Mouse (Mus musculus): Measurements from ENCODE around the gene Fkbp9. TPM values are rescaled to one million over a fixed set of nuclear protein-coding genes. Genes with fewer than 3 reads are reported as not detected.
"Not testable (repeated sequence)": the region's sequence is repeated elsewhere in the genome, so short reads cannot be mapped to it uniquely, and the experiment has no call there.

Fkbp9 gene
- polyA plus RNA-seq, 1 experiment from 2014 or later, result 42.6 TPM

DNA sequence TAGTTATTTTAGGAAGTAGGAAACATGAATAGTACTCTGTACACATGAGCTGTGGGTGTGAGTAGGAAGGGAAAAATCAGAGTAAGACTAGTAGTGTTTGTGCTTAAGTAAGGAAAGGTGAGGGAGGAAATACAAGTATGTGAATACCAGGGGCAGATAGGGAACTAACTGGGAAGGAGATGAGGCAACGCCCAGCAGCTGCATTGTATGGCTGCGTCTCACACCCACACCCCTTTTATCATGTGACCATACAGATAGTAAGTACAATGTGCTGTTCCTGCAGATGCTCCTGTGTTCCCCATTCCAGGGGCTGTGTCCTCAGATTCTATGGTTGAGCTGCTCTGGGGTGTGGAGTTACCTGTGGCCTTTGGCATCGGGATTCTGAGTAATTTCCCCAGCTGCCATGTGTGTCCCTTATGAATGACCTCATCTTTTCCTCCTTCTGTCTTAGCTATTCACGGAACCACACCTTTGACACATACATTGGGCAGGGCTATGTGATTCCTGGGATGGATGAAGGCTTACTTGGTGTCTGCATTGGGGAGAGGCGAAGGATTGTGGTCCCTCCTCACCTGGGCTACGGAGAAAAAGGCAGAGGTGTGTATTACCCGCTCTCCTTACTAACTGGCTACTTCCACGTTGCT lies 28.5 kb downstream of the Fkbp9 start:
- Histone ChIP-seq H3K27me3 (ENCODE audit: control insufficient read depth, insufficient read depth, low read length) (no peaks in the 10 kb centered on the region), H3K36me3 (replicated peaks; ENCODE audit: control insufficient read depth, insufficient read depth) (no peaks in the 10 kb centered on the region), H3K9ac (no peak overlapping the region), H3K4me1 (replicated peaks; ENCODE audit: control insufficient read depth, insufficient read depth, low read length) (no peaks in the 10 kb centered on the region), H3K4me3 (replicated peaks; ENCODE audit: low read length) (no peak overlapping the region), H3K4me2 (replicated peaks) (no peak overlapping the region), H3K9me3 (ENCODE audit: control insufficient read depth, low read length) (no peaks in the 10 kb centered on the region), H3K27ac (no peak overlapping the region)
- no peak for DNase-seq (ENCODE audit: low spot score)
- 92% methylated on average over 8 of the region's 8 CpGs for WGBS
- no peak for ATAC-seq (ENCODE audit: low FRiP score)

DNA sequence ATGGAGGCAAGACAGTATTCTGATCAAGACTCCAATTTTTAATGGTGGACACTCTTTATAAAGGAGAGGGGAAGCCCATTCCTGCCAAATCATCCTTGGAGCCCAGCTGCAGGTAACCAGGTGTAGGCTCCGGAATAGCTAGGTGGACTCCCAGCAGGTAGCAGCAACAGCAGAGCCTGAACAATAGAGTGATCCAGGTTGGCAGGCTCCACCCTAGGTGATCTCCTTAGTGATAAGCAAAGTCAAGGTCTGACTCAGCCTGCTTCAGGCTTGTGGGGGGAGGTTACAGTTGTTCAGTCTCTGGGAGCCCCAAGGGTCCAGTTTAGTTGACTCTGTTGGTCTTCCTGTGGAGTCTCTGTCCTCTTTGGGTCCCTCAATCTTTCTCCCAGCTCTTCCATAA lies 35.0 kb downstream of the Fkbp9 start:
- 96% methylated on average over 1 of the region's 1 CpGs for WGBS

DNA sequence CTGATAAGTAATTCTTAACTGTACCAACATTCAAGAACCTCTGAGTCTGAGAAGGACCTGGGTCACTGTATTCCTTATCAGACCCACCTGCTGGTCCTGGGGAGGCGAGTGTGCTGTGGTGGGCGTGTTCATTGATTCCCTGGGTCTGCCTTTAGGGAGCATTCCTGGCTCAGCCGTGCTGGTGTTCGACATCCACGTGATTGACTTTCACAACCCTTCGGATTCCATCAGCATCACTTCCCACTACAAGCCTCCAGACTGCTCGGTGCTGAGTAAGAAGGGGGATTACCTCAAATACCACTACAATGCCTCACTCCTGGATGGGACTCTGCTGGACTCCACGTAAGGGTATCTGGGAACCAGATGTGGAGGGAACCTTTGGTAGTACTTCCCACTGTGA lies 36.7 kb downstream of the Fkbp9 start:
- WGBS, result 80% methylated on average over 8 of the region's 8 CpGs
- H3K4me3 ChIP-seq (replicated peaks; ENCODE audit: low read length), result no peak overlapping the region
- DNase-seq (ENCODE audit: low spot score) (no peak), ATAC-seq (ENCODE audit: low FRiP score) (no peak)
- no peak overlapping the region for H3K27ac ChIP-seq
- no peaks in the 10 kb centered on the region for H3K27me3 ChIP-seq (ENCODE audit: control insufficient read depth, insufficient read depth, low read length)
- no peaks in the 10 kb centered on the region for H3K36me3 ChIP-seq (replicated peaks; ENCODE audit: control insufficient read depth, insufficient read depth)
- H3K4me1 ChIP-seq (replicated peaks; ENCODE audit: control insufficient read depth, insufficient read depth, low read length), result no peaks in the 10 kb centered on the region
- no peak overlapping the region for H3K4me2 ChIP-seq (replicated peaks)
- H3K9me3 ChIP-seq (ENCODE audit: control insufficient read depth, low read length), result no peaks in the 10 kb centered on the region
- H3K9ac ChIP-seq, result no peak overlapping the region

More for the DNA sequence above, 35.0 kb downstream of the Fkbp9 start:
- not testable (repeated sequence) for H3K4me2 ChIP-seq (replicated peaks); ATAC-seq (ENCODE audit: low FRiP score); H3K27ac ChIP-seq; H3K36me3 ChIP-seq (replicated peaks; ENCODE audit: control insufficient read depth, insufficient read depth); H3K27me3 ChIP-seq (ENCODE audit: control insufficient read depth, insufficient read depth, low read length); DNase-seq (ENCODE audit: low spot score); H3K9me3 ChIP-seq (ENCODE audit: control insufficient read depth, low read length); H3K9ac ChIP-seq; H3K4me1 ChIP-seq (replicated peaks; ENCODE audit: control insufficient read depth, insufficient read depth, low read length); H3K4me3 ChIP-seq (replicated peaks; ENCODE audit: low read length)

DNA sequence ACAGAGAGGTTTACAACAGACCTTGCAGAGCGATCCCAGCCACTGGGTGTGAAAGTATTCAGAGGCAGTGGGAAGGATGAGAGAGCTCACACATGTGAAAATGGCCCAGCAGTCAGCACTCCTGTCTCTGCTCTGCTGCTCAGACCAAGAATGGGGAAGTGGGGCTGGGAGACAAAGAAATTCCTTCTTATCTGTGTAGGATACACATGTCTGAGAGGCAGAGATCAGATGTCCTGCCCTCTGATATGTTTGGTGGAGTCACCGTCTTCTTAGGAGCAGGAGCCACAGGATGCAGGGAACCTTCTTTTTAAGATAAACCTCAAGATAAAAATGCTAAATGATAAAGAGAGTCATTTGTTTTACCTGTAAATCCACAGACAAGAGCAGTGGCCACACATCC lies 38.2 kb downstream of the Fkbp9 start:
- H3K27ac ChIP-seq, result no peak overlapping the region

DNA sequence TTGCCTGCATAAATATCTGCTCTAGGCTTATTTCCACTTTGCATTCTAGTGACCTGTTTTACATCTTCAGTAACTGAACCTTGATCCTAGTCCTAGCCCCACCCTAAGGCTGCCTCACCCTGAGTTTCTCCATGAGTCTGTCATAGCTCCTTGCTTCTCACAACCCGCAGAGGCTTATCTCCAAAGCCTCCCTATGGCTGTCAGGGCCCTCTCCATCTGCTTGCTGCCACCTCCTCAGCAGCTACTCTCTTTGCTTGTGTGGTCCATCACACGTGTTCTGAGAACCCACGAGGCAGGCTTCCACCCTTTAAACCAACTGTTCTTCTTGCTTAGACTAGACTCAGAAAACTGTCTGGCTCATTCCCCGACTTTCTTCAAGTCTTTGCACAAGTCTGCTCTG lies 45.0 kb downstream of the Fkbp9 start:
- peaks cover 27% of the 10 kb centered on the region; the same call in 1 of the 2 replicates for H3K36me3 ChIP-seq (replicated peaks; ENCODE audit: control insufficient read depth, insufficient read depth)
- no peaks in the 10 kb centered on the region for H3K27me3 ChIP-seq (ENCODE audit: control insufficient read depth, insufficient read depth, low read length)
- no peak overlapping the region for H3K9ac ChIP-seq
- DNase-seq (ENCODE audit: low spot score), result no peak
- no peak overlapping the region for H3K4me2 ChIP-seq (replicated peaks)
- H3K4me3 ChIP-seq (replicated peaks; ENCODE audit: low read length), result no peak overlapping the region
- no peaks in the 10 kb centered on the region for H3K9me3 ChIP-seq (ENCODE audit: control insufficient read depth, low read length)
- H3K27ac ChIP-seq, result no peak overlapping the region
- ATAC-seq (ENCODE audit: low FRiP score), result no peak
- 95% methylated on average over 4 of the region's 4 CpGs for WGBS
- no peaks in the 10 kb centered on the region for H3K4me1 ChIP-seq (replicated peaks; ENCODE audit: control insufficient read depth, insufficient read depth, low read length)

More for the DNA sequence above, 38.2 kb downstream of the Fkbp9 start:
- ATAC-seq (ENCODE audit: low FRiP score) (no peak), DNase-seq (ENCODE audit: low spot score) (no peak)
- Histone ChIP-seq H3K36me3 (replicated peaks; ENCODE audit: control insufficient read depth, insufficient read depth) (no peaks in the 10 kb centered on the region), H3K9ac (no peak overlapping the region), H3K9me3 (ENCODE audit: control insufficient read depth, low read length) (no peaks in the 10 kb centered on the region), H3K4me2 (replicated peaks) (no peak overlapping the region), H3K27me3 (ENCODE audit: control insufficient read depth, insufficient read depth, low read length) (no peaks in the 10 kb centered on the region), H3K4me3 (replicated peaks; ENCODE audit: low read length) (no peak overlapping the region), H3K4me1 (replicated peaks; ENCODE audit: control insufficient read depth, insufficient read depth, low read length) (no peaks in the 10 kb centered on the region)
- WGBS, result 92% methylated on average over 2 of the region's 2 CpGs

DNA sequence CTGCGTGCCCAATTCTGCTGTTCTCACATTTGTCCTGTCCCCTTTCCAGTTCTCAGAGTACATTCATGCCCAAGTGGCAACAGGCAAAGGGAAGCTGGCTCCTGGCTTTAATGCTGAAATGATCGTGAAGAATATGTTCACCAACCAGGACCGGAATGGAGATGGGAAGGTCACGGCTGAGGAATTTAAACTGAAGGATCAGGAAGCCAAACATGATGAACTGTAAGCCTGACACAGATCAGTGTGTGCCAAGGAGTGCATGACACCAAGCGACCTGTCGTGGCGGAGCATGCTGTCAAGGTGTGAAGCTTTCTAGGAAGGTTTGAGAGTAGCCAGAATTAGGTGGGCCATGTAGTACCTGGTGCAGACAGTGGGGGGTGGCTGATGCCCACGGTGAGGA lies 46.1 kb downstream of the Fkbp9 start:
- DNase-seq (ENCODE audit: low spot score) (no peak), ATAC-seq (ENCODE audit: low FRiP score) (no peak)
- H3K27me3 ChIP-seq (ENCODE audit: control insufficient read depth, insufficient read depth, low read length), result no peaks in the 10 kb centered on the region
- H3K4me3 ChIP-seq (replicated peaks; ENCODE audit: low read length), result no peak overlapping the region
- no peak overlapping the region for H3K27ac ChIP-seq
- H3K36me3 ChIP-seq (replicated peaks; ENCODE audit: control insufficient read depth, insufficient read depth), result peaks cover 36% of the 10 kb centered on the region
- no peaks in the 10 kb centered on the region for H3K4me1 ChIP-seq (replicated peaks; ENCODE audit: control insufficient read depth, insufficient read depth, low read length)
- WGBS, result 94% methylated on average over 8 of the region's 8 CpGs
- no peaks in the 10 kb centered on the region for H3K9me3 ChIP-seq (ENCODE audit: control insufficient read depth, low read length)
- H3K4me2 ChIP-seq (replicated peaks), result no peak overlapping the region
- no peak overlapping the region for H3K9ac ChIP-seq

DNA sequence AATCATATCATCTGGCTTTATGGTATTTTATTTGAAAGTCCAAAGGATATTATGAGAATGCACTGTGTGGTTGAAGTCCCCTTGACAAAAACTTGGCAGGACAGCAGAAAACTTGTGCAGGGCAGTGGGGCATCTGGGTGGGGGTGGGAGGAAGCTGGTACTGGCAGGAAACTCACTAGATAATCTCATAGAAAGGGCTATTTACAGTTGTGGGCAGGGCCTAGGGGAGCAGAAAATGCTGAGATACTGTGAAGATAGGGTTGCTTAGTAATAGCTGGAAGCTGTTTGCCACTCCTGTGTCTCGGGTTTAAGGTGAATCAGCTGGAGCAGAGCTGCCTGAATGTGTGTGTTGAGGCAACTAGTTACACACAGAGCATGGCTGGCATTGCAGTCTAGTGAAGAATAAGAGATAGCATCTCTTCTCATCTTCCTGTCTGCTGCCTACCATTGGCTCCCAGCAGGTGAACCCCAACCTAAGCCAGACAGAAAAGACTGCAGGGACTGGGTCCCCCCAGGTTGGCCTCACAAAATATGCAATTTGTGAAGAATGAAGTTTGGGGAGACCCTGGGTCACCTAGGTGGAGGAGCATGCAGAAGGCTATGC lies 47.6 kb downstream of the Fkbp9 start:
- H3K9ac ChIP-seq, result no peak overlapping the region
- H3K4me3 ChIP-seq (replicated peaks; ENCODE audit: low read length), result no peak overlapping the region
- no peaks in the 10 kb centered on the region for H3K4me1 ChIP-seq (replicated peaks; ENCODE audit: control insufficient read depth, insufficient read depth, low read length)
- H3K4me2 ChIP-seq (replicated peaks), result no peak overlapping the region
- no peak overlapping the region for H3K27ac ChIP-seq
- H3K27me3 ChIP-seq (ENCODE audit: control insufficient read depth, insufficient read depth, low read length), result no peaks in the 10 kb centered on the region
- no peaks in the 10 kb centered on the region for H3K9me3 ChIP-seq (ENCODE audit: control insufficient read depth, low read length)
- ATAC-seq (ENCODE audit: low FRiP score) (no peak), DNase-seq (ENCODE audit: low spot score) (no peak)
- H3K36me3 ChIP-seq (replicated peaks; ENCODE audit: control insufficient read depth, insufficient read depth), result peaks cover 50% of the 10 kb centered on the region
- WGBS, result 78% methylated on average over 1 of the region's 1 CpGs

DNA sequence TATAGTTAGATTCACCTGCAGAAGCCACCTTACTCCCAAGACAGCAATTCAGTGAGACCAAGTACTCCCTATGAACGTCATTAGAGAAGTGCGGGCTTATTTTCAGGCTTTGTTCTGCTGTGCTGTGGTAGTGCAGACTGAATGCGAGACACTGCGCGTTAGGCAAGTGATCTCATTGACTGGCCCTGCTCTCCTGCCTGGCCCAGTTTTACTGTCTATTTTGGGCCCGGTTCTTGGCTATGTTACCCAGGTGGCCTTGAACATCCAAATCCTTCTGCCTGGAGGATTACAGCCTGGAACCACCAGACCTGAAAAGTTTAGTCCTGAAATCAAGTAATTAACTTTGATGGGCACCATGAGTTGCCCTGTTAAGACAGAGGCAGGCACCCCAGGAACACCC lies 56.7 kb downstream of the Fkbp9 start:
- no peak overlapping the region for H3K4me2 ChIP-seq (replicated peaks)
- DNase-seq (ENCODE audit: low spot score), result no peak
- no peaks in the 10 kb centered on the region for H3K27me3 ChIP-seq (ENCODE audit: control insufficient read depth, insufficient read depth, low read length)
- no peaks in the 10 kb centered on the region for H3K9me3 ChIP-seq (ENCODE audit: control insufficient read depth, low read length)
- H3K4me1 ChIP-seq (replicated peaks; ENCODE audit: control insufficient read depth, insufficient read depth, low read length), result no peaks in the 10 kb centered on the region
- H3K27ac ChIP-seq, result no peak overlapping the region
- no peak for ATAC-seq (ENCODE audit: low FRiP score)
- H3K4me3 ChIP-seq (replicated peaks; ENCODE audit: low read length), result no peak overlapping the region
- 93% methylated on average over 6 of the region's 6 CpGs for WGBS
- H3K36me3 ChIP-seq (replicated peaks; ENCODE audit: control insufficient read depth, insufficient read depth), result peaks cover 68% of the 10 kb centered on the region
- H3K9ac ChIP-seq, result no peak overlapping the region

DNA sequence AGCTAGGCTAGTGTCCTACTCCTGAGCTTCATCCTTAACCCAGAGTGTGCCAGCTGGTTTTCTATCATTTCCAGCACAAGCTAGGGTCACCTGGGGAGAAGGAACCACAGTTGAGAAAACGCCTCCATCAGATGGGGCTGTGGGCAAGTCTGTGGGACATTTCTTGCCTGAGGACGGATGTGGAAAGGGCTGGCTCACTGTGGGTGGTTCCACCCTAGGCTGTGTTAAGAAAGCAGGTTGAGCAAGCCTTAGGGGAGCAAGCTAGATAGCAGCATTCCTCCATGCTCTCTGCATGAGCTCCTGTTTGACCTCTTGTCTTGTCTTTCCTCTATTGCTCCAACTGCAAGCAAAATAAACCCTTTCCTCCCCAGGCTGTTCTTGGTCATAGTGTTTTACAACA lies 58.9 kb downstream of the Fkbp9 start:
- Histone ChIP-seq H3K4me3 (replicated peaks; ENCODE audit: low read length) (no peak overlapping the region), H3K27ac (no peak overlapping the region), H3K4me1 (replicated peaks; ENCODE audit: control insufficient read depth, insufficient read depth, low read length) (no peaks in the 10 kb centered on the region), H3K27me3 (ENCODE audit: control insufficient read depth, insufficient read depth, low read length) (no peaks in the 10 kb centered on the region), H3K9me3 (ENCODE audit: control insufficient read depth, low read length) (no peaks in the 10 kb centered on the region), H3K9ac (no peak overlapping the region), H3K4me2 (replicated peaks) (no peak overlapping the region), H3K36me3 (replicated peaks; ENCODE audit: control insufficient read depth, insufficient read depth) (peaks cover 52% of the 10 kb centered on the region)
- 87% methylated on average over 2 of the region's 2 CpGs for WGBS
- ATAC-seq (ENCODE audit: low FRiP score) (no peak), DNase-seq (ENCODE audit: low spot score) (no peak)
